Mouse (Mus musculus) liver, postnatal 0 days (tissue): Measurements from ENCODE around the gene Gm15319.
"Not testable (repeated sequence)": the region's sequence is repeated elsewhere in the genome, so short reads cannot be mapped to it uniquely, and the experiment has no call there.

Experiments used
- CTCF ChIP-seq: sonication (generic); IDR thresholded peaks from 2 replicates; pipeline ENCODE4 v1.5.1; 2016; ENCODE audit warnings: antibody characterized with exemption, low read depth
- EP300 ChIP-seq: IDR thresholded peaks from 2 replicates; pipeline ENCODE4 v1.6.1; 2016; ENCODE audit warnings: antibody characterized with exemption, low read depth, mild to moderate bottlenecking

GRCm38 (mm10) chr8:20384131-20384530 lies 21.1 kb upstream of the Gm15319 start:
- TF ChIP-seq EP300, CTCF: not testable (repeated sequence)
